Mouse (Mus musculus): Measurements from ENCODE around the gene Slc22a22.

DNA sequence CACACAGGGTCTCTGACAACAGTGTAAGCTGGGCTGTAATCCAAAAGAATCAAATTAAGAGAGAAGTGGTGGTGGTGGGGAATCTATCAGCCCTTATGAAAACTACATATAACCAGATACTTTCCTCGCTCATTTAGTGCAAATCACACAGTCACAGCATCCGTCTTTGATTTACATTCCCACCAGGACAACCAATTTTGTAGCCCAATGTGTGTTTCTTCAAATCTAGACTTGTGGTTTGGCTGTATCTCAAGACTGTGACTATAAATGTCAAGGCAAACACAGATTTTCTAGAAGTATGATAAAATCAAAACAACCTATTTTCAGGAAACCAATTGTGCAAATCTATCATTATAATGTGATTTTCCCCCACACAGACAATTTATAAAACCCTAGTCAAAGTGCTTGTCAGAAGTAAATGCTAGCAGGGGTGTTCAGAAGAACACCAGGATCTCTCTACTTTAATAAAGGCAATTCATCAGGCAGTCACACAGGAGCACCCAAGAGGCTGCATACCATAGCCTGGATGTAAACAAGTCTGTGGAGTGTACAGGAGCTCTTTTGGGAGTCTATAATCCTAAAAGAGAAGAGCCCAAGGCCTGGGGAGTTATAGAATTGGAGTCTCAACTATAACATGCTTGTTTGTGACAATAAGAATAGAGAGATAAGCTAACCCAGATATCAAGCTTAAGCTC lies 42.6 kb downstream of the Slc22a22 start:
- TF ChIP-seq CTCF (conservative IDR thresholded peaks at IDR 0.05; ENCODE audit: insufficient read depth, insufficient read length, low read depth, low read length): no peak
- no peak for TF ChIP-seq POLR2A (IDR thresholded peaks at IDR 0.05; ENCODE audit: low read depth, low read length)
